Mouse (Mus musculus) heart, adult 2 months (tissue): ENCODE data around the gene Mettl27. TPM values are rescaled to one million over a fixed set of nuclear protein-coding genes. Genes with fewer than 3 reads are reported as not detected.

Experiments used
- DNase-seq, 2 experiments: peaks; one replicate each; pipeline ENCODE4 v3.0.0; 2021
- H3K27ac ChIP-seq: fragments of 200-600 bp; 2 replicates; pipeline ENCODE4 v1.8.1; 2022
- H3K27me3 ChIP-seq: fragments of 200-500 bp; 2 replicates; pipeline ENCODE4 v1.6.1; 2012; ENCODE audit warnings: mild to moderate bottlenecking, low read length, inconsistent platforms, mixed read lengths; ENCODE audit not compliant: control insufficient read depth, insufficient read depth
- H3K36me3 ChIP-seq: fragments of 200-500 bp; 2 replicates; pipeline ENCODE4 v1.6.1; 2012; ENCODE audit warnings: low read length, inconsistent platforms; ENCODE audit not compliant: control insufficient read depth, insufficient read depth
- H3K4me1 ChIP-seq: fragments of 200-500 bp; 2 replicates; pipeline ENCODE4 v1.6.1; 2011; ENCODE audit warnings: low read length; ENCODE audit not compliant: control insufficient read depth, insufficient read depth
- H3K4me3 ChIP-seq: fragments of 200-600 bp; 2 replicates; pipeline ENCODE4 v1.8.1; 2022
- H3K79me2 ChIP-seq: fragments of 200-500 bp; replicated peaks from 2 replicates; pipeline ENCODE4 v1.6.1; 2012; ENCODE audit warnings: mild to moderate bottlenecking, inconsistent platforms, low read length, moderate library complexity, mixed read lengths; ENCODE audit not compliant: control insufficient read depth, insufficient read depth
- H3K9ac ChIP-seq: fragments of 200-500 bp; 2 replicates; pipeline ENCODE4 v1.6.1; 2012; ENCODE audit warnings: low read depth, mild to moderate bottlenecking, control low read depth, inconsistent platforms, low read length, mixed read lengths
- CTCF ChIP-seq: fragments of 200-600 bp; IDR thresholded peaks from 2 replicates; pipeline ENCODE4 v1.8.1; 2022; ENCODE audit warnings: antibody characterized with exemption, mild to moderate bottlenecking, moderate library complexity
- EP300 ChIP-seq: fragments of 200-500 bp; IDR thresholded peaks from 2 replicates; pipeline ENCODE4 v1.6.1; 2011; ENCODE audit warnings: low read depth, low read length, control low read depth; ENCODE audit not compliant: insufficient read depth
- POLR2A ChIP-seq: fragments of 200-500 bp; IDR thresholded peaks from 2 replicates; pipeline ENCODE4 v1.6.1; 2011; ENCODE audit warnings: mild to moderate bottlenecking, low read depth, low read length, control low read depth; ENCODE audit not compliant: insufficient read depth
- WGBS: fragments of 180-500 bp; shearing (Covaris S2); methylation state at CpG from one replicate; pipeline ENCODE4 v1.1.7; 2018; 5-methylcytosine and 5-hydroxymethylcytosine counted together
- intact Hi-C: fragments of 180-260 bp; cut with DNase I; formaldehyde crosslinking; loops from one replicate; pipeline ENCODE4 v1.15.1; 2025
- polyA plus RNA-seq: library from polyadenylated mRNA; depleted of rRNA; stranded (reverse); fragments of >200 nt; gene quantifications from 2 replicates; pipeline ENCODE4 v1.2.3, GENCODE M21; 2012
- total RNA-seq, 2 experiments: library from RNA; stranded (reverse); gene quantifications; 2 replicates each; pipeline ENCODE4 v1.2.3; 2021

The Mettl27 gene
- total and polyA plus RNA-seq, 3 experiments = 2.8 to 6.7 (median 4.1) TPM

DNA sequence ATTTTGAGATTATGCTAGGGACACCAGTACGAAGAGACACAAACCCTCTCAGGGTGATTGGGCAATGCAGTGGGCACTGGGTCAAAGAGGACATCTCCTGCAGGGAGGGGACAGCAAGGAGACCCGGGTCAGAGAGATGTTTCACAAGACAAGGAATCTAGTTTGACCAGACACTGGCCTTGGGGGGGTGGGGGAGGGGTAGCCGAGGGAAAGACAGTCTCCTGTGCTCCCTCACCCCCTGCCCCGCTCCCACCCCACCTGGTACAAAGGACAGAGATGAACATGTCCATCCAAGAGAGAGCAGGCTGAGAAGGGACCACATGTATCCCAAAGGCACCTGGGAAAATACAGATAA lies 15.9 kb downstream of the Mettl27 start:
- 61% methylated on average over 4 of the region's 4 CpGs for WGBS
- intact Hi-C loops = no loop called here
- H3K4me3 ChIP-seq = no peak overlapping the region

DNA sequence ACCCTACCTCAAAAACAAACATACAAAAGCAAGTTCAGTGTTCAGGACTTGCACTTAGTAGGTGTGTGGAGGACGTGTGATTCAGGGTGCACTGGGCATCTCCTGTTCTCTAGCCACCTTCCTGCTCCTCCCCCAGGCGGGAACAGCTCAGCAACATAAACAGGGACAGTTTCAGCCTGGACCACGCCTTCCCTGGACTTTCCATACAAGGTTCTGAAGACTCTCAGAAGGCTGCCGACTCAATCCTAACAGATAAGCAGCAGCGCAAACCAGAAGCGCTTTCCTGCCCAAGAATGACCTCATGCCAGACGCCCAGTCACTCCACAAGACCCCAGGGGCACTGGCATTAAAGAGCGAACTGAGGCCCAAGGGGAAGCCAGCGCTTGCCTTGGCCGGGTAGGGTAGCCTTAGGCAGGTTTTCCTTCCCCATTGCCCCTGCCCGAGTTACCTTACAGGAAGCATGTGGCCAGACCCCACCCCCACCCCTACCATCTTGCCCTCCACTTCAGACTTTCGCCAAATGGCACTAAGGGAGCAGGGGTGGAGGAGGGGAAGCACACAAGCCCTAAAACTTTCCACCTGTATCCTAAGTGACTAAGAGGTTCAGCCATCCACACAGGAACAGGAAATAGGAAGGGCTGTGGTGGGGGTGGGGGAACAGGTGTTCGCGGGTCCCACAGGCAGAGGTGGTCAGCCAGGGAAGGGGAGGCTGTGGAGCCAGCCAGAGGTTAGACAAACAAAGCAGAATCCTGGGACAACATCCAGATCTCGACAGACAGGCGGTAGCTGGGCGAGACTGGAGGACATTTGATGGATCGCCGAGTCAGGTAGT lies 19.1 kb downstream of the Mettl27 start:
- Histone ChIP-seq H3K4me1 (no peaks in the 10 kb centered on the region), H3K36me3 (no peaks in the 10 kb centered on the region), H3K79me2 (no peaks in the 10 kb centered on the region), H3K27me3 (no peaks in the 10 kb centered on the region), H3K27ac (no peak overlapping the region), H3K9ac (no peak overlapping the region), H3K4me3 (no peak overlapping the region)
- intact Hi-C loops = no loop called here
- DNase-seq = peak in 1 of 2 experiments; percentile 40
- 6% methylated on average over 19 of the region's 19 CpGs for WGBS
- TF ChIP-seq EP300 (no peak), CTCF (no peak), POLR2A (no peak)

More for the DNA sequence above, 15.9 kb downstream of the Mettl27 start:
- Histone ChIP-seq H3K27ac (no peak overlapping the region), H3K9ac (no peak overlapping the region), H3K36me3 (no peaks in the 10 kb centered on the region), H3K79me2 (no peaks in the 10 kb centered on the region), H3K27me3 (no peaks in the 10 kb centered on the region), H3K4me1 (no peaks in the 10 kb centered on the region)
- TF ChIP-seq EP300 (no peak), POLR2A (no peak), CTCF (no peak)
- DNase-seq = no peak

DNA sequence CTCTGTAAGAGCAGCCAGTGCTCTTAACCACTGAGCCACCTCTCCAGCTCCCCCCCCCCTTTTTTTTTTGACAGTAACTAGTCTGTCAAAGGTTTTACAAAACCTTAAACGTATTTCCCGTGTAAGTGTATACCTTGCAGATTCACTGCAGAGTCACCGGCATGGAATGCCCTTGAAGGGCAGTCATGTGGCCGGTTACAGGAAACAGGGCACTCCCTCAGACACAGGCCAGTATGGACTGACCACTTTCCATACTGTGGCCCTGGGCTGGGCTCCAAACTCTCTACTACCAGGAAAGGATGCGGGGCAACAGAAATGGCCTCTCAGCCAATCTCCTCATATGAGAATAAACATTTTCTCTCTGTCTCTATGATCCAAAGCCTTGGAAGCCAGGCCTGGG lies 23.3 kb downstream of the Mettl27 start:
- intact Hi-C loops = no loop called here
- WGBS = 43% methylated on average over 5 of the region's 5 CpGs
- no peaks in the 10 kb centered on the region for H3K36me3 ChIP-seq
- H3K79me2 ChIP-seq = no peaks in the 10 kb centered on the region
- H3K4me1 ChIP-seq = peaks cover 3% of the 10 kb centered on the region; the same call in 1 of the 2 replicates
- no peaks in the 10 kb centered on the region for H3K27me3 ChIP-seq
- no peak overlapping the region for H3K9ac ChIP-seq
- no peak for TF ChIP-seq EP300
- no peak for TF ChIP-seq CTCF
- TF ChIP-seq POLR2A = no peak
- no peak overlapping the region for H3K27ac ChIP-seq
- no peak for DNase-seq
- H3K4me3 ChIP-seq = no peak overlapping the region

DNA sequence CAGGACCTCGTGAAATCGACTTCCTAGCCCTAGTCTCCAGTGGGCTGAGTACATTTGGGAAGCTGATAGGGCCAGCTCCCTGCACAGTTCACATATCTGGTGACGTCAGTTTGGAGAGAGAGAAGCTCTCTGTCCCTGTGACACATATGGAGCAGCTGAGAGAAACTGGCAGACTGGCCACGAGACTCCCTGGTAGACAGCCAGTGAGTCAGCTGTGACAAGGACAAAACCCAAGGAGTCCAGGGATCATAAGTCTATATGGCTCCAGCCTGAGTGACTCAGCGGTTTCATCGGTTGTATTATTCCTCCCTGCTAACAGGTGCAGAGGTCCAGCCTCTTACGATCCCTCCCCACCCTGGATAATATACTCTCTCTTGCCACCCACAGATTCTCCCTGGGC lies 26.9 kb downstream of the Mettl27 start:
- Histone ChIP-seq H3K9ac (no peak overlapping the region), H3K4me1 (peaks cover 3% of the 10 kb centered on the region; the same call in 1 of the 2 replicates), H3K79me2 (no peaks in the 10 kb centered on the region), H3K27ac (peak overlapping the region; percentile 60), H3K27me3 (no peaks in the 10 kb centered on the region), H3K36me3 (no peaks in the 10 kb centered on the region), H3K4me3 (no peak overlapping the region)
- no peak for TF ChIP-seq CTCF
- TF ChIP-seq EP300 = 0 out of 2 replicates have a peak, but pooled peaks have one; percentile 49
- 39% methylated on average over 7 of the region's 7 CpGs for WGBS
- intact Hi-C loops = no loop called here
- DNase-seq = peak; percentile 61 to 77

DNA sequence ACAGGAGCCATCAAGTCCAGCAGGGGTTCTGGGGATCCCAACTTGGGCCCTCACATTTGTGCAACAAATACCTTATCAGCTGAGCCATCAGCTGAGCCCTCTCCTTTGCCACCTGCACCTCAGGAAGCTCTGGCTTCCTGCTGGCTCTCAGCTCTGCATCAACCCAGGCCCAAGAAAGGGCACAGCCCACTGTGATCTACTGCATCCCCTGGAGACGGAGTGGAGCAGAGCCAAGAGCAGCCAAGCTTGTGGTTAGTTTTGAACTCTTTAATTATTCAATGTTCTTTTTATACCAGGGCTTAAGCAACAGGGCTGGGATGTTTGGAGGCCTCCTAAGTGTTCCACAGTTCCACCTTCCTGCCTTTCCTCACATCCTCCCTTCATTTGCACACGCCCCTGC lies 28.3 kb downstream of the Mettl27 start:
- Histone ChIP-seq H3K79me2 (no peaks in the 10 kb centered on the region), H3K4me1 (peaks cover 3% of the 10 kb centered on the region; the same call in 1 of the 2 replicates), H3K9ac (no peak overlapping the region), H3K27ac (no peak overlapping the region), H3K4me3 (no peak overlapping the region), H3K27me3 (no peaks in the 10 kb centered on the region), H3K36me3 (no peaks in the 10 kb centered on the region)
- DNase-seq = no peak
- intact Hi-C loops = no loop called here
- WGBS = 75% methylated on average over 2 of the region's 2 CpGs
- TF ChIP-seq EP300 = no peak
- no peak for TF ChIP-seq CTCF
- no peak for TF ChIP-seq POLR2A

DNA sequence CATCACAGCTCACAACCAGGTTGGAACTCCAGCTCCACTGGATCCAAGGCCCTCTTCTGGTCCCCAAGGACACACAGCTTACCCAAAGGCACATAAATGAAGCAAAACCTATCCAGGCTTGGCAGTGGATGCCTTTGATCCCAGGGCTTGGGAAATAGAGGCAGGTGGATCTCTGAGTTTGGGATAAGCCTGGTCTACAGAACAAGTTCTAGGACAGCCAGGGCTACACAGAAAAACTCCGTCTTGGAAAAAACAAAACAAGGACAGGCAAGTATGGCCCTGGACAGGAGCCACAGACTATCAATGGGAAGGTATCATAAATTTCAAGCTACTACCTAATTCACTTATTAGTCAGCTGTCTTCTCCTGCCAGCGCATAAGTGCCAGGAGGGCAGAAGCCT lies 29.4 kb downstream of the Mettl27 start:
- 92% methylated on average over 2 of the region's 2 CpGs for WGBS
- intact Hi-C loops = no loop called here
- no peaks in the 10 kb centered on the region for H3K36me3 ChIP-seq

More for the DNA sequence above, 29.4 kb downstream of the Mettl27 start:
- no peaks in the 10 kb centered on the region for H3K27me3 ChIP-seq
- no peaks in the 10 kb centered on the region for H3K79me2 ChIP-seq
- no peak overlapping the region for H3K9ac ChIP-seq
- no peak overlapping the region for H3K27ac ChIP-seq
- TF ChIP-seq POLR2A (no peak), CTCF (no peak), EP300 (no peak)
- no peak overlapping the region for H3K4me3 ChIP-seq
- H3K4me1 ChIP-seq = peaks cover 4% of the 10 kb centered on the region
- no peak for DNase-seq
